Mouse (Mus musculus) megakaryocyte, embryonic 14.5 days (primary cell): Measurements from ENCODE around the gene Ptges3.

Source experiments
- FLI1 ChIP-seq: IDR thresholded peaks from 2 replicates; pipeline ENCODE4 v1.6.1; 2012; ENCODE audit warnings: low read length, inconsistent platforms, mixed read lengths
- GATA1 ChIP-seq: IDR thresholded peaks from 3 replicates; pipeline ENCODE4 v1.6.1; 2012; ENCODE audit warnings: mixed read lengths, low read length, inconsistent platforms, borderline replicate concordance

- TF ChIP-seq GATA1 = no peak
- no peak for TF ChIP-seq FLI1
These were observed 66.1 kb downstream of the Ptges3 start for GRCm38 (mm10) chr10:128124831-128125230.
